ENCODE assay signal across 7 mouse cellular contexts in the genomic region with DNA sequence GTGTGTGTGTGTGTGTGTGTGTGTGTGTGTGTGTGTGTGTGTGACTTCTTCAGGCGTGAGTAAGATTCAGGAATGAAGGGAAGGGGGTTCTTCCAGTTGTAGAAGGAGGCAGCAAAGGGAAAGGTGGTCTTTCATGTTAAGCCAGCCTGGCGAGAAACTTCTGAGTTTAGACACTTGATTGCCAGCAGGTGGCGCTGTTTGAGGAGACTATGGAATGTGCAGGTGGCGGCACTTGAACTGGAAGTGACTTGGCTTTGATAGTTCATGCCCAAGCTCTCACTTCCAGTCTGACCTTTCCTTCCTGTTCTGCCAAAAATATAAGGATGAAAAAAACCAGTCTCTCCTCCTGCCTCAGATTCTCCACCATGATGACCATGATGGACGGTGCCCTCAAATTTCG.
DNase-seq lines count a peak whose midpoint lies in the region; ATAC-seq and TF ChIP-seq lines count a peak whose summit lies in the region.

No protein-coding gene starts in this region.

- CTCF ChIA-PET in Patski (lab: Charles Lee), result interaction anchor here (0.8 to 3.4 kb wide), 6 partner anchors 10 to 419 kb away, joined by 3 to 17 read pairs (median 4); no protein-coding TSS in a partner anchor

- no peaks in the 10 kb centered on the region for H3K36me3 ChIP-seq in kidney, embryonic 14.5 days (ENCODE audit: control insufficient read depth, insufficient read depth, low read length)
- H3K36me3 ChIP-seq in ES-Bruce4 (ENCODE audit: control insufficient read depth, insufficient read depth, low read length, poor library complexity, severe bottlenecking), result no peaks in the 10 kb centered on the region

- no peak overlapping the region for H3K4me2 ChIP-seq in kidney, embryonic 14.5 days (replicated peaks; ENCODE audit: low read depth, low read length)

- DNase-seq in kidney, adult 18-20 months, result peak; percentile 9
- DNase-seq in Patski (ENCODE audit: low read depth, low spot score), result no peak
- DNase-seq in kidney, postnatal 10 days, result peak; percentile 55
- no peak for DNase-seq in frontal cortex, postnatal 36 days (ENCODE audit: low spot score in 2 of 2)

- TF ChIP-seq POLR2A in ES-Bruce4 (IDR thresholded peaks at IDR 0.05; ENCODE audit: insufficient read depth, low read length), result no peak

- POLR2A ChIA-PET in Patski (lab: Charles Lee), result no interaction called here

- no peaks in the 10 kb centered on the region for H3K4me1 ChIP-seq in kidney, embryonic 14.5 days (ENCODE audit: control insufficient read depth, insufficient read depth, low read length)
- no peaks in the 10 kb centered on the region for H3K4me1 ChIP-seq in ES-Bruce4 (ENCODE audit: control insufficient read depth, insufficient read depth, low read length)

- no peak overlapping the region for H3K4me3 ChIP-seq in kidney, embryonic 14.5 days (ENCODE audit: low read length)
- H3K4me3 ChIP-seq in ES-Bruce4 (ENCODE audit: low read depth, low read length), result no peak overlapping the region

- 66% methylated on average over 6 of the region's 6 CpGs for WGBS in kidney, embryonic 14.5 days

- in situ Hi-C loops in Patski (cut with MboI; ENCODE audit: low pct_unique_long_range_greater_than_20kb), result no loop called here

- TF ChIP-seq CTCF in ES-Bruce4 (IDR thresholded peaks at IDR 0.05; ENCODE audit: low read depth, low read length) (peak; percentile 75), Patski (IDR thresholded peaks at IDR 0.05) (peak; percentile 54)

- H3K9me3 ChIP-seq in kidney, embryonic 14.5 days (ENCODE audit: control insufficient read depth, low read length), result no peaks in the 10 kb centered on the region; the same call in 1 of the 2 replicates
- H3K9me3 ChIP-seq in ES-Bruce4 (replicated peaks; ENCODE audit: control insufficient read depth, insufficient read depth, low read length, poor library complexity, severe bottlenecking), result no peaks in the 10 kb centered on the region

- no peaks in the 10 kb centered on the region for H3K27me3 ChIP-seq in kidney, embryonic 14.5 days (ENCODE audit: control insufficient read depth, insufficient read depth, low read length)
- no peaks in the 10 kb centered on the region for H3K27me3 ChIP-seq in ES-Bruce4 (ENCODE audit: control insufficient read depth, insufficient read depth, low read length, poor library complexity, severe bottlenecking)
- no peaks in the 10 kb centered on the region for H3K27me3 ChIP-seq in Patski

- H3K9ac ChIP-seq in kidney, embryonic 14.5 days (ENCODE audit: low read depth, low read length), result no peak overlapping the region
- no peak overlapping the region for H3K9ac ChIP-seq in ES-Bruce4 (ENCODE audit: low read depth, poor library complexity, severe bottlenecking)

- no peak overlapping the region for H3K27ac ChIP-seq in kidney, embryonic 14.5 days (ENCODE audit: low read depth, low read length)
- H3K27ac ChIP-seq in ES-Bruce4 (ENCODE audit: insufficient read depth, low read length), result no peak overlapping the region

- TF ChIP-seq EP300 in ES-Bruce4 (IDR thresholded peaks at IDR 0.05; ENCODE audit: insufficient read depth, low read depth, low read length), result no peak

- ATAC-seq in kidney, embryonic 14.5 days (ENCODE audit: low FRiP score, low TSS enrichment), result no peak
- no peak for ATAC-seq in Patski
- ATAC-seq in megakaryocyte-erythroid progenitor cell, adult 5-6 weeks (replicated peaks; ENCODE audit: low FRiP score, low TSS enrichment, poor library complexity, severe bottlenecking), result no peak

Comparison
In these comparisons a context has a peak if more than half of its experiments do, and no peak if none do; other contexts are left out.
1. DNase-seq: peak in kidney, adult 18-20 months (single experiment) and kidney, postnatal 10 days (single experiment); none in Patski (single experiment) and frontal cortex, postnatal 36 days (0 of 2).